Mouse (Mus musculus) neural tube, embryonic 12.5 days (tissue): ENCODE results near the gene Dspp. TPM values are rescaled to one million over a fixed set of nuclear protein-coding genes. Genes with fewer than 3 reads are reported as not detected.

Experiments
- ATAC-seq: fragments of 200-750 bp; cut with Nextera tagmentation; 2 replicates; pipeline ENCODE4 v1.8.0; 2017; ENCODE audit warnings: low read depth, mild to moderate bottlenecking, moderate TSS enrichment, moderate library complexity; ENCODE audit not compliant: low FRiP score
- H3K27ac ChIP-seq: fragments of 300-500 bp; sonication (generic); 2 replicates; pipeline ENCODE4 v1.5.1; 2016
- H3K27me3 ChIP-seq: fragments of 300-500 bp; sonication (generic); replicated peaks from 2 replicates; pipeline ENCODE4 v1.6.1; 2016; ENCODE audit warnings: mild to moderate bottlenecking
- H3K36me3 ChIP-seq: fragments of 300-500 bp; sonication (generic); 2 replicates; pipeline ENCODE4 v1.6.1; 2016; ENCODE audit warnings: mild to moderate bottlenecking
- H3K4me1 ChIP-seq: fragments of 300-500 bp; sonication (generic); 2 replicates; pipeline ENCODE4 v1.6.1; 2016
- H3K4me2 ChIP-seq: fragments of 300-500 bp; sonication (generic); replicated peaks from 2 replicates; pipeline ENCODE4 v1.6.1; 2016; ENCODE audit warnings: mild to moderate bottlenecking
- H3K4me3 ChIP-seq: fragments of 300-500 bp; sonication (generic); 2 replicates; pipeline ENCODE4 v1.5.1; 2016
- H3K9ac ChIP-seq: fragments of 300-500 bp; sonication (generic); 2 replicates; pipeline ENCODE4 v1.6.1; 2016; ENCODE audit warnings: mild to moderate bottlenecking
- H3K9me3 ChIP-seq: fragments of 300-500 bp; sonication (generic); 2 replicates; pipeline ENCODE4 v1.6.1; 2016; ENCODE audit warnings: mild to moderate bottlenecking
- WGBS: fragments of 180-500 bp; shearing (Covaris S2); methylation state at CpG from one replicate; pipeline ENCODE4 v1.1.7; 2016; 5-methylcytosine and 5-hydroxymethylcytosine counted together
- polyA plus RNA-seq: library from polyadenylated mRNA; unstranded; fragments of >200 nt; fragmentation: Nextera tagmentation; extraction: Ambion mirVana; gene quantifications from 2 replicates; pipeline ENCODE4 v1.2.1, GENCODE M21; 2016

Dspp gene
- polyA plus RNA-seq = not detected in 2 replicates

DNA sequence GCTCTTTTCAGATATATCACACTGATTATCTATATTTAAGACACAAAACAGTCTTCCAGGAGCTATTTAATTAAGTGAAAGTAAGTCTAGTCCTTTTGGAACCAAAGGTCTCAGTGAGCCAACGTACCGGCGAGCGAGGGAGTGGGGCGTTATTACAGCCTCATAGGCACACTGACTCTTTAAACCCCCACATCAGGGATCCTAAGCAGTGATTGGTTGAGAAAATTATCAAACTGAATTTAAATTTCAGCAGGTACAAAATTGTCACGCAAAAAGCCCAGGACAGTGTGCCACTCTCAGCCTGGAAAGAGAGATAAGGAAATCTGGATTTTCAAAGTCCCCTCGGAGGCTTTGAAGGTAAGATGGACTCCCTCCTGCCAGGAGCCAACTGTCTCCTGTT is at the start of gene Dspp:
Dspp (plus strand) TSS at position 301 of the 400 bp plus-strand sequence.
- H3K9me3 ChIP-seq = no peaks in the 10 kb centered on the region
- no peak within 1 kb of the TSS for H3K9ac ChIP-seq
- H3K36me3 ChIP-seq = no peaks in the 10 kb centered on the region
- H3K27me3 ChIP-seq = no peaks in the 10 kb centered on the region
- H3K4me2 ChIP-seq = no peak within 1 kb of the TSS
- H3K4me3 ChIP-seq = no peak within 1 kb of the TSS
- no peaks in the 10 kb centered on the region for H3K4me1 ChIP-seq
- 91% methylated on average over 7 of the region's 7 CpGs for WGBS
- ATAC-seq = no peak
- no peak within 1 kb of the TSS for H3K27ac ChIP-seq

DNA sequence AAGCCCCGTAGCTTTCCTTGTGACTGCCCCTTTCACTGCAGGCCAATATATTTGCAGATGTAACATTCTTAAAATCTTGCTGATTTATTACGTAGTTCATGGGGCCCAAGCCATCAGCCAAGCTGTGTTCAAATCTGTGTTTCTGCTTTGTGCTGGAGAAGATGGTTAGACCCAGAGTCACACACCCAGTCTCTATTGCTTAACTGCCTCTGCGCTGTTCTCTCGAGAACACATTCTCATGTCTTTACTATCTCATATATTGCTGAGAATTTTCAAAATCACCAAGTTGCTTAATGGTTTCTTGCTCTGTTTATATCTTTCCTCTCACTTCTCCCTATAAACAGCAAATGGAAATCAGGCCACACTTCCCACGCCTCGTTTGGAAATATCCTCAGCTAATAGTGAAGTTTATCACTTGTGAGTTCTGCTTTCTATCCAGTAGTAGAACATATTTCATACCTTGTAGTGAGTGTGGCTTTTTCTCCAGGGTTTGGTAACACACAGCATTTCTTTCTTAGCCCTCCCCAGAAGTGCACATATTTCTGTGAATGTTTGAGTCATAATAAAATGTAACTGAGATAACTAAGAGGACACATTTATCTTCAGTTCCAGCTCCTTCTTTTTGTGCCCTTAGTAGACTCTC is 46.4 kb upstream of the Dspp start:
- Histone ChIP-seq H3K27ac (no peak overlapping the region), H3K9ac (no peak overlapping the region), H3K4me3 (no peak overlapping the region), H3K4me2 (no peak overlapping the region), H3K27me3 (no peaks in the 10 kb centered on the region), H3K9me3 (no peaks in the 10 kb centered on the region), H3K4me1 (0 out of 2 replicates have a peak, but pooled peaks cover 5% of the 10 kb centered on the region), H3K36me3 (no peaks in the 10 kb centered on the region)
- ATAC-seq = no peak
- 82% methylated on average over 6 of the region's 6 CpGs for WGBS

DNA sequence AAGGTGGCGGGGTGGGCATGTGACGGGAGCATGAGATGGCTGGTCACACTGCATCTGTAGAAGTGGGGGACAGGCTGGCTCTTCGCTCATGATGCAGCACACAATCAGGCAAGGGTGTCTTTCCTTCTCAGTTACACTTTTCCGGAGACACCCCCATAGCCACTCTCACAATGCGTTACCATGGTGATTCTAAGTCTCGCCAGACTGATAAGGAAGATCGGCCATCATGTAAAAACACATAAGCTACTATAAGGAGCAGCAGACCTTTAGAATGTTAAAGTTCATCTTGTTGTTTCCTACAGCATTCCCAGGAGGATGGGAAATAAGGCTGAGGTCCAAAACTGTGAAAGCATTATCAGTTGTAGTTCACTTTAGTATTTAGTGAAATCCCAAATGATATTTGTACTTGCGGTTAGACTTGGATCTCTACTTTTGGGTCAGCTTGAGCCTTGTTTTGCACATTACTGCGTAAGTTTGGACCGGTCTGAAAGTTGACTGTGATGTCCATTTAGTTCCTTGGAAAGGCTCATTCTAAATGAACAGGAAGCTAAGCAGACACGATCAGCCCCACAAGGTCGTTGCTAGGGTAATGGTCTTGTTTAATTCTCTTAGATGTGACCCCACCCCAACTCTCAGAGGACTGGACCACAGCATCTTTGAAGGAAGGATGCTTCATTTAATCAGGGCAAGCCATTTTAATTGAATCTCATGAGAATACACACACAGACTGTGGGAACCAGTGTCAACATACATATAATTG is 43.8 kb upstream of the Dspp start:
- no peak overlapping the region for H3K4me3 ChIP-seq
- 0 out of 2 replicates have a peak, but pooled peaks cover 5% of the 10 kb centered on the region for H3K4me1 ChIP-seq
- H3K27ac ChIP-seq = no peak overlapping the region
- no peak overlapping the region for H3K4me2 ChIP-seq
- H3K9me3 ChIP-seq = no peaks in the 10 kb centered on the region
- H3K9ac ChIP-seq = no peak overlapping the region
- H3K36me3 ChIP-seq = no peaks in the 10 kb centered on the region
- no peaks in the 10 kb centered on the region for H3K27me3 ChIP-seq
- ATAC-seq = no peak
- WGBS = 89% methylated on average over 12 of the region's 12 CpGs

- Histone ChIP-seq H3K9ac (no peak overlapping the region), H3K4me3 (no peak overlapping the region), H3K9me3 (no peaks in the 10 kb centered on the region), H3K36me3 (no peaks in the 10 kb centered on the region), H3K4me2 (no peak overlapping the region), H3K27me3 (no peaks in the 10 kb centered on the region), H3K27ac (no peak overlapping the region), H3K4me1 (0 out of 2 replicates have a peak, but pooled peaks cover 5% of the 10 kb centered on the region)
- 94% methylated on average over 1 of the region's 1 CpGs for WGBS
- ATAC-seq = no peak
These were observed 43.2 kb upstream of the Dspp start for GRCm38 (mm10) chr5:104127351-104127750.

DNA sequence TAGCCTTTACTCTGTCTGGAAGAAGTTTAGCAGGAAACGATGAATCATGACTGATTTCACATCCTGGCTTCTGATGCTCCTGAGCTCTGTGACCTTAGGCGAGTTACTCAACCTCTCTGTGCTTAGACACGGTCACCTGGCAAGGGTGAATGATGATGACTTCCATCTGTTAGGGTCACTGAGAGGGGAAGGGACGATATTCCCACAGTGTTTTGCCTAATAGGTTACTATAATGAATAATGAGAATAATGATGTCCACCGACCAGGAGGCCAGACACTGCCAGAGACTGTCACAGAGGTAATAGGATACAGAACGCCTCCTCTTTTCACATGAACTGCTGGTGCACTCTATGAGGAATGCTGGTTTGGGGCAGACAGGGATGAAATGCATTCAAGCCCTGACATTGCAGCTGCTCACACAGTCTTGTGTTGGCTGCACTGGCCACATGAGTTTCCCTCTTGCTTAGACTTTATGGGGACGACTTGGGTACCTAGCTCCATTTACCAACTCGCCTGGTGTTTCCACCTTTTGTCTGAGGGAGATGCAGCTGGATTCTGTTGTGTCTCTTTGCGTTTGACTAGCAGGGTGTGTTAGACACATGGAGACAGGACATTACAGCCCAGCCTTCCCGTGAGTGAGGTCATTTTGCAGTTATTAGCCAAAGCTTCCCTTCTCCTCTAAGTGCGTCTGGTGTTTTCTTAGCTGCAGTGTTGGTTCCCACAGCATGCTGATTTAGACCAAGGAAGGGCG is 42.1 kb upstream of the Dspp start:
- H3K27ac ChIP-seq = no peak overlapping the region
- H3K27me3 ChIP-seq = no peaks in the 10 kb centered on the region
- H3K36me3 ChIP-seq = no peaks in the 10 kb centered on the region
- ATAC-seq = no peak
- no peaks in the 10 kb centered on the region for H3K9me3 ChIP-seq
- 60% methylated on average over 12 of the region's 12 CpGs for WGBS
- H3K4me1 ChIP-seq = 0 out of 2 replicates have a peak, but pooled peaks cover 5% of the 10 kb centered on the region
- no peak overlapping the region for H3K9ac ChIP-seq
- no peak overlapping the region for H3K4me2 ChIP-seq
- no peak overlapping the region for H3K4me3 ChIP-seq

DNA sequence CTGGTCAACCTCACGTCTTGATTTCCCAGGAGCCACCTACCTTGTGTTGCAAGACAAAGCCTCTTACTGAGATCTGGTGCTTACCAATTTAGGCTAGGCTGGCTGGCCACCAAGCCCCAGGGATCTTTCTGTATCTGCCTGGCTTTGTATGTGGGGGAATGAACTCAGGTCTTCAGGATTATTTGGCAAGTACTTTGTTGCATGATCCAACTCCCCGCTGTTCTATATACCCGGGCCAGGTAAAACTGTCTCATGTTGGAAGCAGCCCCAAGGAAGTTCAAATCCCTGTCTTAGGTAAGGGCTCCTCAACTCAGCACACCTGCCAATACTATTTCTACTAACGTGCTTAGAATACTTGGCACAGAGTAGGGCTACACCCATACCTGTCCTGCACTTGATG is 39.6 kb upstream of the Dspp start:
- Histone ChIP-seq H3K9me3 (no peaks in the 10 kb centered on the region), H3K4me1 (0 out of 2 replicates have a peak, but pooled peaks cover 5% of the 10 kb centered on the region), H3K4me3 (no peak overlapping the region), H3K27me3 (no peaks in the 10 kb centered on the region), H3K36me3 (no peaks in the 10 kb centered on the region), H3K9ac (no peak overlapping the region), H3K27ac (no peak overlapping the region), H3K4me2 (no peak overlapping the region)
- ATAC-seq = no peak
- WGBS = 94% methylated on average over 4 of the region's 4 CpGs

GRCm38 (mm10) chr5:104131544-104131943 is 39.0 kb upstream of the Dspp start:
- Histone ChIP-seq H3K27me3 (no peaks in the 10 kb centered on the region), H3K4me2 (no peak overlapping the region), H3K36me3 (no peaks in the 10 kb centered on the region), H3K9ac (no peak overlapping the region), H3K9me3 (no peaks in the 10 kb centered on the region), H3K4me1 (0 out of 2 replicates have a peak, but pooled peaks cover 5% of the 10 kb centered on the region), H3K27ac (no peak overlapping the region), H3K4me3 (no peak overlapping the region)
- WGBS = 76% methylated on average over 4 of the region's 4 CpGs
- ATAC-seq = no peak

- Histone ChIP-seq H3K27ac (no peak overlapping the region), H3K36me3 (no peaks in the 10 kb centered on the region), H3K9me3 (no peaks in the 10 kb centered on the region), H3K4me2 (no peak overlapping the region), H3K4me3 (no peak overlapping the region), H3K9ac (no peak overlapping the region), H3K4me1 (0 out of 2 replicates have a peak, but pooled peaks cover 4% of the 10 kb centered on the region), H3K27me3 (no peaks in the 10 kb centered on the region)
- 80% methylated on average over 4 of the region's 4 CpGs for WGBS
- no peak for ATAC-seq
These were observed 36.8 kb upstream of the Dspp start for GRCm38 (mm10) chr5:104133752-104134151.

- H3K9me3 ChIP-seq = no peaks in the 10 kb centered on the region
- H3K36me3 ChIP-seq = no peaks in the 10 kb centered on the region
- ATAC-seq = no peak
- no peak overlapping the region for H3K27ac ChIP-seq
- no peaks in the 10 kb centered on the region for H3K4me1 ChIP-seq
- H3K27me3 ChIP-seq = no peaks in the 10 kb centered on the region
- 79% methylated on average over 10 of the region's 10 CpGs for WGBS
- H3K4me3 ChIP-seq = no peak overlapping the region
- no peak overlapping the region for H3K9ac ChIP-seq
- H3K4me2 ChIP-seq = no peak overlapping the region
These were observed 32.5 kb upstream of the Dspp start for GRCm38 (mm10) chr5:104137920-104138541.

DNA sequence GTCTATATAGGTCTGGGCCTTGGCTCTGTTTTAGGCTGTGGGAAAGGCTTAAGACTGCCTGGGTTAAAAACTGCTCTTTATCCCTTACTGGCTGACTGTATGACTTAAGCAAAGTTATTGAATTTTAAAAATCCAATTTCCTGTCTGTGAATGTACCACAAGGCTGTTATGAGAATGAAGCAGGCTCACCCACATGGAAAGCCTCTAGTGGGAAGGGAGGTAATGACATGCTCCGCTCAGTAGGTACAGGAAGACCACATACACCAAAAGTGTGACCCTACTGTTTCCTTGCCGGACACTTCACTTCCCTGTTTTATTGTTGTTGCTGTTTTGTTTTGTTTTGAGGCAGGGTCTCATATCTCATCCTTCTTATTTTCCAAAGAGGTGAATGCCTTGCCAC is 29.4 kb upstream of the Dspp start:
- Histone ChIP-seq H3K4me1 (no peaks in the 10 kb centered on the region), H3K4me2 (no peak overlapping the region), H3K36me3 (no peaks in the 10 kb centered on the region), H3K4me3 (no peak overlapping the region), H3K27me3 (no peaks in the 10 kb centered on the region), H3K9ac (no peak overlapping the region), H3K27ac (no peak overlapping the region), H3K9me3 (no peaks in the 10 kb centered on the region)
- WGBS = 88% methylated on average over 2 of the region's 2 CpGs
- no peak for ATAC-seq

DNA sequence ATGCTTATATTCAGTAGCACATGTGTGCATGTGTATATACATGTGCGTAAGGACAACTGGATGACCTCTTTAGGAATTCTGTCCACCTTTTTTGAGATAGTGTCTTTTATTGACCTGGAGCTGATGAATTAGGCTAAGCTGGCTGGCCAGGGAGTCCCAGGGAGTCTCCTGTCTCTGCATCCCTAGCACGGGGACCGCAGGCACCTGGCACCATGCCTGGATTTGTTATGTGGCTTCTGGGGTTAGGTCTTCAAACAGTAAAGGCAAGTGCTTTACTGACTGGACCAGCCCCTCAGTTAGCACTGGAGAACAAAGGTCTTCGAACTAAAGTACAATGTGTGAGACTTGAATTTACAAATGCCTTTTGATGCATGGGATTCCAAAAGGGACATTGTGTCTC is 26.5 kb upstream of the Dspp start:
- no peak for ATAC-seq
- Histone ChIP-seq H3K9me3 (no peaks in the 10 kb centered on the region), H3K4me1 (no peaks in the 10 kb centered on the region), H3K4me3 (no peak overlapping the region), H3K36me3 (no peaks in the 10 kb centered on the region), H3K9ac (no peak overlapping the region), H3K27me3 (no peaks in the 10 kb centered on the region), H3K4me2 (no peak overlapping the region), H3K27ac (no peak overlapping the region)
- 87% methylated on average over 4 of the region's 4 CpGs for WGBS

- no peak overlapping the region for H3K4me2 ChIP-seq
- H3K27me3 ChIP-seq = no peaks in the 10 kb centered on the region
- no peak overlapping the region for H3K27ac ChIP-seq
- H3K9me3 ChIP-seq = no peaks in the 10 kb centered on the region
- no peaks in the 10 kb centered on the region for H3K4me1 ChIP-seq
- no peak for ATAC-seq
- H3K36me3 ChIP-seq = no peaks in the 10 kb centered on the region
- 70% methylated on average over 7 of the region's 7 CpGs for WGBS
- no peak overlapping the region for H3K9ac ChIP-seq
- H3K4me3 ChIP-seq = no peak overlapping the region
These were observed 21.2 kb upstream of the Dspp start for GRCm38 (mm10) chr5:104149349-104149748.
